Mouse (Mus musculus) layer of hippocampus, adult 11-12 months (tissue): ENCODE results near the gene Parp8.

Experiments
- DNase-seq: peaks from one replicate; pipeline ENCODE4 v3.0.0; 2022; ENCODE audit warnings: low spot score

Parp8 gene

GRCm38 (mm10) chr13:117018676-117019075 lies 6.7 kb downstream of the Parp8 start:
- DNase-seq: no peak

GRCm38 (mm10) chr13:117013516-117013915 lies 11.8 kb downstream of the Parp8 start:
- no peak for DNase-seq

- DNase-seq: no peak
These were observed 13.3 kb downstream of the Parp8 start for GRCm38 (mm10) chr13:117012031-117012430.

GRCm38 (mm10) chr13:117010143-117010542 lies 15.2 kb downstream of the Parp8 start:
- DNase-seq: peak; percentile 22

GRCm38 (mm10) chr13:117008021-117009015 lies 17.0 kb downstream of the Parp8 start:
- DNase-seq: no peak

GRCm38 (mm10) chr13:117007566-117007965 lies 17.8 kb downstream of the Parp8 start:
- DNase-seq: no peak

GRCm38 (mm10) chr13:117006638-117007037 lies 18.7 kb downstream of the Parp8 start:
- no peak for DNase-seq

GRCm38 (mm10) chr13:117000493-117000892 lies 24.8 kb downstream of the Parp8 start:
- no peak for DNase-seq

GRCm38 (mm10) chr13:116991560-116991959 lies 33.8 kb downstream of the Parp8 start:
- no peak for DNase-seq

- DNase-seq: no peak
These were observed 35.0 kb downstream of the Parp8 start for GRCm38 (mm10) chr13:116990327-116990726.

GRCm38 (mm10) chr13:116988706-116989105 lies 36.6 kb downstream of the Parp8 start:
- DNase-seq: no peak

GRCm38 (mm10) chr13:116988208-116988607 lies 37.1 kb downstream of the Parp8 start:
- no peak for DNase-seq

GRCm38 (mm10) chr13:116987284-116987683 lies 38.1 kb downstream of the Parp8 start:
- DNase-seq: no peak

- DNase-seq: no peak
These were observed 38.7 kb downstream of the Parp8 start for GRCm38 (mm10) chr13:116986658-116987057.

GRCm38 (mm10) chr13:116974081-116974860 lies 51.1 kb downstream of the Parp8 start:
- DNase-seq: no peak

GRCm38 (mm10) chr13:116973491-116973890 lies 51.8 kb downstream of the Parp8 start:
- DNase-seq: peak; percentile 15

GRCm38 (mm10) chr13:116972036-116972611 lies 53.2 kb downstream of the Parp8 start:
- DNase-seq: no peak

GRCm38 (mm10) chr13:116970706-116971428 lies 54.5 kb downstream of the Parp8 start:
- DNase-seq: no peak

- DNase-seq: no peak
These were observed 55.7 kb downstream of the Parp8 start for GRCm38 (mm10) chr13:116969650-116970049.

- no peak for DNase-seq
These were observed 56.4 kb downstream of the Parp8 start for GRCm38 (mm10) chr13:116968906-116969305.

GRCm38 (mm10) chr13:116967459-116967858 lies 57.9 kb downstream of the Parp8 start:
- no peak for DNase-seq
